Comparison of ENCODE assay signal across 9 mouse cellular contexts in genomic region chr2:157970669-157971068, GRCm38 (mm10). TPM values are rescaled to one million over a fixed set of nuclear protein-coding genes. Genes with fewer than 3 reads are reported as not detected.
A peak's percentile ranks its signal among the peaks of the same experiment; 100 is the strongest.
DNase-seq lines count a peak whose midpoint lies in the region; ATAC-seq and TF ChIP-seq lines count a peak whose summit lies in the region.
"Had no signal": no experiment of that assay in that cellular context is flagged by ENCODE, and none has a peak within 500 bp of the region (broad histone marks: within the 10 kb centered on the region; RNA-seq: fewer than 3 reads in every experiment).

No protein-coding gene starts in this region.

- no peak for TF ChIP-seq EP300 in stomach, postnatal 0 days (optimal IDR thresholded peaks at IDR 0.05)

- no peak for ATAC-seq in hindbrain, embryonic 12.5 days (ENCODE audit: low FRiP score)
- no peak for ATAC-seq in G1E (ENCODE audit: extremely low read depth, insufficient number of reproducible peaks, low FRiP score, poor library complexity, severe bottlenecking)
- ATAC-seq in limb, embryonic 11.5 days (ENCODE audit: insufficient number of reproducible peaks, low FRiP score, low TSS enrichment, low read depth) = no peak
- ATAC-seq in stomach, postnatal 0 days (ENCODE audit: low FRiP score, low TSS enrichment) = no peak

- peak; percentile 71 for DNase-seq in hindbrain, embryonic 10.5 days (ENCODE audit: low spot score)
- peak; percentile 29 for DNase-seq in G1E (ENCODE audit: low spot score)
- peak; percentile 91 for DNase-seq in embryo, embryonic 10.5 days (ENCODE audit: low spot score)
- DNase-seq in limb, embryonic 11.5 days (ENCODE audit: low spot score) = peak; percentile 84
- DNase-seq in stomach, postnatal 0 days (ENCODE audit: low spot score) = peak; percentile 56
- DNase-seq in left cerebral cortex, adult 18-20 months (ENCODE audit: low spot score in 2 of 2) = no peak
- no peak for DNase-seq in frontal cortex, postnatal 25 days (ENCODE audit: low spot score in 2 of 2)

- H3K36me3 ChIP-seq in hindbrain, embryonic 10.5 days = no peaks in the 10 kb centered on the region
- no peaks in the 10 kb centered on the region for H3K36me3 ChIP-seq in hindbrain, embryonic 12.5 days
- H3K36me3 ChIP-seq in G1E (replicated peaks) = no peaks in the 10 kb centered on the region
- H3K36me3 ChIP-seq in limb, embryonic 11.5 days (ENCODE audit: control insufficient read depth, insufficient read depth, low read length) = no peaks in the 10 kb centered on the region
- H3K36me3 ChIP-seq in stomach, postnatal 0 days (ENCODE audit: control insufficient read depth, insufficient read depth, low read length) = no peaks in the 10 kb centered on the region

- H3K9me3 ChIP-seq in hindbrain, embryonic 10.5 days = no peaks in the 10 kb centered on the region
- no peaks in the 10 kb centered on the region for H3K9me3 ChIP-seq in hindbrain, embryonic 12.5 days (replicated peaks)
- no peaks in the 10 kb centered on the region for H3K9me3 ChIP-seq in G1E (replicated peaks)
- no peaks in the 10 kb centered on the region for H3K9me3 ChIP-seq in limb, embryonic 11.5 days (ENCODE audit: control insufficient read depth, low read length)
- no peaks in the 10 kb centered on the region for H3K9me3 ChIP-seq in stomach, postnatal 0 days (ENCODE audit: control insufficient read depth, low read length)

- H3K4me3 ChIP-seq in hindbrain, embryonic 10.5 days = no peak overlapping the region
- no peak overlapping the region for H3K4me3 ChIP-seq in hindbrain, embryonic 12.5 days
- no peak overlapping the region for H3K4me3 ChIP-seq in G1E (ENCODE audit: low read depth, low read length)
- H3K4me3 ChIP-seq in limb, embryonic 11.5 days (ENCODE audit: low read depth, low read length) = no peak overlapping the region
- H3K4me3 ChIP-seq in stomach, postnatal 0 days (ENCODE audit: low read depth, low read length) = no peak overlapping the region

- peaks cover 13% of the 10 kb centered on the region for H3K27me3 ChIP-seq in hindbrain, embryonic 10.5 days (ENCODE audit: insufficient read depth, poor library complexity, severe bottlenecking)
- no peaks in the 10 kb centered on the region for H3K27me3 ChIP-seq in hindbrain, embryonic 12.5 days
- H3K27me3 ChIP-seq in G1E (ENCODE audit: insufficient read depth, low read length) = peaks cover 7% of the 10 kb centered on the region; the same call in 1 of the 2 replicates
- no peaks in the 10 kb centered on the region for H3K27me3 ChIP-seq in limb, embryonic 11.5 days (ENCODE audit: control insufficient read depth, insufficient read depth, low read length)
- no peaks in the 10 kb centered on the region; the same call in 1 of the 2 replicates for H3K27me3 ChIP-seq in stomach, postnatal 0 days (ENCODE audit: control insufficient read depth, insufficient read depth, low read length)

- WGBS in hindbrain, embryonic 10.5 days = under 1% methylated on average over 3 of the region's 3 CpGs
- WGBS in hindbrain, embryonic 12.5 days = 6% methylated on average over 3 of the region's 3 CpGs
- 0% methylated on average over 3 of the region's 3 CpGs for WGBS in limb, embryonic 11.5 days
- WGBS in stomach, postnatal 0 days = 0% methylated on average over 3 of the region's 3 CpGs

- H3K4me1 ChIP-seq in hindbrain, embryonic 10.5 days (replicated peaks) = peaks cover 35% of the 10 kb centered on the region
- H3K4me1 ChIP-seq in hindbrain, embryonic 12.5 days = peaks cover 19% of the 10 kb centered on the region
- no peaks in the 10 kb centered on the region for H3K4me1 ChIP-seq in G1E (ENCODE audit: insufficient read depth, low read depth, low read length)
- H3K4me1 ChIP-seq in limb, embryonic 11.5 days (ENCODE audit: control insufficient read depth, insufficient read depth, low read length) = peaks cover 12% of the 10 kb centered on the region
- H3K4me1 ChIP-seq in stomach, postnatal 0 days (replicated peaks; ENCODE audit: control insufficient read depth, insufficient read depth) = no peaks in the 10 kb centered on the region

- no peak overlapping the region for H3K4me2 ChIP-seq in hindbrain, embryonic 12.5 days (replicated peaks)
- no peak overlapping the region for H3K4me2 ChIP-seq in limb, embryonic 11.5 days (ENCODE audit: low read depth, severe bottlenecking)
- no peak overlapping the region for H3K4me2 ChIP-seq in stomach, postnatal 0 days (replicated peaks; ENCODE audit: low read depth)

- peak overlapping the region; percentile 35; the same call in 1 of the 2 replicates for H3K27ac ChIP-seq in hindbrain, embryonic 10.5 days
- no peak overlapping the region for H3K27ac ChIP-seq in hindbrain, embryonic 12.5 days
- H3K27ac ChIP-seq in limb, embryonic 11.5 days (replicated peaks; ENCODE audit: low read depth, low read length) = no peak overlapping the region
- no peak overlapping the region for H3K27ac ChIP-seq in stomach, postnatal 0 days (replicated peaks)

- H3K9ac ChIP-seq in hindbrain, embryonic 12.5 days = no peak overlapping the region
- no peak overlapping the region for H3K9ac ChIP-seq in limb, embryonic 11.5 days (ENCODE audit: low read length)
- no peak overlapping the region for H3K9ac ChIP-seq in stomach, postnatal 0 days (ENCODE audit: low read length)

- no peak for TF ChIP-seq CTCF in G1E (IDR thresholded peaks at IDR 0.05; ENCODE audit: low read depth, low read length)
- TF ChIP-seq CTCF in stomach, postnatal 0 days (IDR thresholded peaks at IDR 0.05; ENCODE audit: low read depth) = no peak

RNA-seq across cellular contexts. Expression of gene Vstm2l, which starts 56.2 kb away (rescaled TPM):
- polyA plus RNA-seq in hindbrain, embryonic 10.5 days (2016; fragmentation: Nextera tagmentation; extraction: Ambion mirVana) = 0.62 and 3.2 TPM in 2 replicates
- polyA plus RNA-seq in hindbrain, embryonic 12.5 days (2016; fragmentation: Nextera tagmentation; extraction: Ambion mirVana) = 13.7 and 15.3 TPM in 2 replicates
- not detected in 2 replicates for total RNA-seq in G1E (2014; fragmentation: Nextera tagmentation)
- not detected in 2 replicates for total RNA-seq in G1E (2017)
- not detected in 2 replicates for polyA plus RNA-seq in G1E (2012)
- 0.14 TPM in 1 of 2 replicates, not detected in the other for polyA plus RNA-seq in limb, embryonic 11.5 days (2014; fragmentation: Nextera tagmentation; extraction: Ambion mirVana)
- polyA plus RNA-seq in stomach, postnatal 0 days (2015; fragmentation: Nextera tagmentation; extraction: Ambion mirVana) = 0.53 and 0.63 TPM in 2 replicates
- total RNA-seq in left cerebral cortex, adult 18-20 months (2021) = 100 to 1,000 TPM; 171 to 184 TPM
- total RNA-seq: liver, adult 2 months had no signal
- polyA plus RNA-seq: liver, adult 2 months had no signal

RNA-seq across cellular contexts. Expression of gene Tti1, which starts 57.6 kb away (rescaled TPM):
- polyA plus RNA-seq in hindbrain, embryonic 10.5 days (2016; fragmentation: Nextera tagmentation; extraction: Ambion mirVana) = 36.5 and 39.7 TPM in 2 replicates
- 25.6 and 25.8 TPM in 2 replicates for polyA plus RNA-seq in hindbrain, embryonic 12.5 days (2016; fragmentation: Nextera tagmentation; extraction: Ambion mirVana)
- 39.7 and 40.0 TPM in 2 replicates for total RNA-seq in G1E (2014; fragmentation: Nextera tagmentation)
- total RNA-seq in G1E (2017) = 24.7 and 24.8 TPM in 2 replicates
- 3.9 and 9.4 TPM in 2 replicates for polyA plus RNA-seq in G1E (2012)
- 32.4 and 33.5 TPM in 2 replicates for polyA plus RNA-seq in limb, embryonic 11.5 days (2014; fragmentation: Nextera tagmentation; extraction: Ambion mirVana)
- 7.0 and 7.7 TPM in 2 replicates for polyA plus RNA-seq in stomach, postnatal 0 days (2015; fragmentation: Nextera tagmentation; extraction: Ambion mirVana)
- 10 to 100 TPM; 21.0 to 23.5 TPM for total RNA-seq in left cerebral cortex, adult 18-20 months (2021)

RNA-seq across cellular contexts. Expression of gene Rprd1b, which starts 57.6 kb away (rescaled TPM):
- 55.7 and 56.8 TPM in 2 replicates for polyA plus RNA-seq in hindbrain, embryonic 10.5 days (2016; fragmentation: Nextera tagmentation; extraction: Ambion mirVana)
- polyA plus RNA-seq in hindbrain, embryonic 12.5 days (2016; fragmentation: Nextera tagmentation; extraction: Ambion mirVana) = 46.2 and 56.2 TPM in 2 replicates
- 37.9 and 45.8 TPM in 2 replicates for total RNA-seq in G1E (2014; fragmentation: Nextera tagmentation)
- 25.6 and 28.7 TPM in 2 replicates for total RNA-seq in G1E (2017)
- polyA plus RNA-seq in G1E (2012) = 36.2 and 49.0 TPM in 2 replicates
- polyA plus RNA-seq in limb, embryonic 11.5 days (2014; fragmentation: Nextera tagmentation; extraction: Ambion mirVana) = 64.5 and 64.7 TPM in 2 replicates
- polyA plus RNA-seq in stomach, postnatal 0 days (2015; fragmentation: Nextera tagmentation; extraction: Ambion mirVana) = 20.3 and 20.8 TPM in 2 replicates
- 10 to 100 TPM; 74.0 to 79.9 TPM for total RNA-seq in left cerebral cortex, adult 18-20 months (2021)

Comparison
In these comparisons a context has a peak if more than half of its experiments do, and no peak if none do; other contexts are left out.
1. DNase-seq: peak in hindbrain, embryonic 10.5 days (single experiment), G1E (single experiment), embryo, embryonic 10.5 days (single experiment), limb, embryonic 11.5 days (single experiment) and stomach, postnatal 0 days (single experiment); none in left cerebral cortex, adult 18-20 months (0 of 2) and frontal cortex, postnatal 25 days (0 of 2).